Mouse (Mus musculus) intestine, embryonic 14.5 days (tissue): ENCODE data around the gene Mark4. TPM values are rescaled to one million over a fixed set of nuclear protein-coding genes. Genes with fewer than 3 reads are reported as not detected.

Experiments
- ATAC-seq: fragments of 200-750 bp; cut with Nextera tagmentation; replicated peaks from 2 replicates; pipeline ENCODE4 v1.8.0; 2017; ENCODE audit warnings: low read depth, moderate number of reproducible peaks, moderate TSS enrichment, moderate library complexity; ENCODE audit not compliant: low FRiP score, low TSS enrichment
- DNase-seq: peaks from one replicate; pipeline ENCODE4 v3.0.0-alpha.2; 2018; ENCODE audit warnings: low spot score
- H3K27ac ChIP-seq: fragments of 300-500 bp; sonication (generic); 2 replicates; pipeline ENCODE4 v1.5.1; 2014; ENCODE audit warnings: low read depth, mild to moderate bottlenecking, control low read depth
- H3K27me3 ChIP-seq: fragments of 300-500 bp; sonication (generic); replicated peaks from 2 replicates; pipeline ENCODE4 v1.6.1; 2014; ENCODE audit warnings: low read length, control low read depth; ENCODE audit not compliant: control insufficient read depth, insufficient read depth
- H3K36me3 ChIP-seq: fragments of 300-500 bp; sonication (generic); 2 replicates; pipeline ENCODE4 v1.6.1; 2014; ENCODE audit warnings: low read length, control low read depth; ENCODE audit not compliant: control insufficient read depth, insufficient read depth
- H3K4me1 ChIP-seq: fragments of 300-500 bp; sonication (generic); replicated peaks from 2 replicates; pipeline ENCODE4 v1.6.1; 2014; ENCODE audit warnings: low read length, control low read depth, mixed read lengths; ENCODE audit not compliant: control insufficient read depth, insufficient read depth
- H3K4me2 ChIP-seq: fragments of 300-500 bp; sonication (generic); 2 replicates; pipeline ENCODE4 v1.6.1; 2014; ENCODE audit warnings: low read length
- H3K4me3 ChIP-seq: fragments of 300-500 bp; sonication (generic); 2 replicates; pipeline ENCODE4 v1.5.1; 2014; ENCODE audit warnings: low read depth, low read length, control low read depth, mixed read lengths
- H3K9ac ChIP-seq: fragments of 300-500 bp; sonication (generic); 2 replicates; pipeline ENCODE4 v1.6.1; 2014; ENCODE audit warnings: mild to moderate bottlenecking, low read length
- H3K9me3 ChIP-seq: fragments of 300-500 bp; sonication (generic); 2 replicates; pipeline ENCODE4 v1.6.1; 2016; ENCODE audit warnings: low read length, control low read depth; ENCODE audit not compliant: control insufficient read depth
- WGBS: fragments of 180-500 bp; shearing (Covaris S2); extraction: QIAGEN DNeasy Blood & Tissue Kit; methylation state at CpG from one replicate; pipeline ENCODE4 v1.1.7; 2014; 5-methylcytosine and 5-hydroxymethylcytosine counted together
- polyA plus RNA-seq: library from polyadenylated mRNA; unstranded; fragments of >200 nt; fragmentation: Nextera tagmentation; extraction: Ambion mirVana; gene quantifications from 2 replicates; pipeline ENCODE4 v1.2.1, GENCODE M21; 2014

Mark4 gene
- polyA plus RNA-seq, 1 experiment from 2014 or later = 8.5 TPM

DNA sequence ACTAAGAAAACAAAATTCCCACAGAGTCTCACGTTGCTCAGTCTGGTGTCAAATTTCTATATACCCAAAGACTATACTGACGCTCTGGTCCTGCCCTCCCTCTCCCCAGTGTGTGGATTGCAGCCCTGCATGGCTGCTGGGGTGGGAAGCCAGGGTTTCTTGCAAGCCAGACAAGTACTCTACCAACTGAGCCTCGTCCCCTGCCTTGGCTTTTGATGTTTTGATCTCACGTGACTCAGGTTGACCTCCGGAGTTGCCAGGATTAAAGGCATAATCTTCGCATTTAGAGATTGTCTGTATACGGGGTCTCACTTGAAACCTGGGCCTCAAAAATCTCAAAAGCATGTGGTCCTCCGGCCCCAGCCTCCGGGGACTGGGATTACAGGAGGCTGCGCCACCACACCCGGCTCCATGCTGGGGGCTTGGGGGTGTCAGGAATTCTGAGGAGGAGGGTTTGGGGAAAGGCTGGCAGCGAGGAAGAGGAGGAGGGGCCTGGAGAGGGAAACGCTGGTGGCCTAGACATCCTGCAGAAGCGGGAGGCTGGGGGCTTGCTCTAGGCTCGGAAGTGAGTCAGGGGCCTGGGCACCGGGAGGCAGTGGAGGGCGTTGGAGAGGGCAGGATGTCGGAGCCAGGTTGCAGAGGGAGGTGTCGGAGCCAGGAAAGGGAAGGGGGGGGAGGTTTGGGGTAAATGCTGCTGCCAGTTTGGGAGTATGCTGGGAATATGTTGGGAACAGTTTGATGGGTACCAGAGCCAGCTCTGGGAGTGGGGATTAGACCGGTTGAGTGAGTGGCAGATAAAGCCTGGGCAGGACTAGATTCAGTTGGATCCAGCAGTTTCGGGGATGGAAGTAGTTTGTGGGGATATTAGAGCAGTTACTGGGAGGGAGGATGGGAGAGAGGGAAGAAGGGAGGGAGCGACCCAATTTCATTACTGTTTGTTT, 6.0 kb upstream of the Mark4 start:
- peak overlapping the region; percentile 11; the same call in 1 of the 2 replicates for H3K9ac ChIP-seq
- H3K9me3 ChIP-seq = no peaks in the 10 kb centered on the region
- peaks cover 11% of the 10 kb centered on the region for H3K4me1 ChIP-seq
- H3K27me3 ChIP-seq = peaks cover 13% of the 10 kb centered on the region
- peak overlapping the region; percentile 28 for H3K4me2 ChIP-seq
- no peak overlapping the region for H3K27ac ChIP-seq
- no peak overlapping the region for H3K4me3 ChIP-seq
- DNase-seq = no peak
- no peaks in the 10 kb centered on the region for H3K36me3 ChIP-seq
- ATAC-seq = no peak
- WGBS = 9% methylated on average over 22 of the region's 22 CpGs

DNA sequence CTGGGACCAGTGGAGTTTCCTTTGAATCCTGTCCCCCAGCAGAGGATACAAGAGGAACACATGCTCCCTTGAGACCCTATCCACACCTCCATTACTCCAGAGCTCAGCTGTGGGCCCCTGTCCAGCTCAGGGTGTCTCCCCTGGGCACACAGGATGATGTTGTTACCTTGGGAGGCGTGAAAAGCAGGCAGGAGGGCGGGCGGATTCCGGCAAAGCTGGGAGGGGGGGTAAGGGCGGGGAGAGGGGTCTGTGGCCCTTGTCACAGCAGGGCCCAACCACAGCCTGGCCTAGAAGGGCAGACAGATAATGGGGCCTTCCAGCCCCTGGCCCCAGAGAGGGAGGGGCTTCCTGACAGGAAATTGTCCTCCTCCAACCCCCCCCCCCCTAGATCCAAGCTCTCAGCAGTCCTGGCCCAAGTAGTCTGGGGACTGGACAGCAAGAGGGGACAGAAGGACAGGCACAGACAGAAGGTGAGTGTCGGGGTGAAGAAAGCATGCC, 4.3 kb upstream of the Mark4 start, which contains the start of gene Exoc3l2:
Gene Exoc3l2, plus strand, starts transcription at position 448 of the 498 bp plus-strand sequence.
- no peak within 1 kb of the TSS for H3K9ac ChIP-seq
- H3K27ac ChIP-seq = no peak within 1 kb of the TSS
- no peak for DNase-seq
- no peaks in the 10 kb centered on the region for H3K9me3 ChIP-seq
- 0 out of 2 replicates have a peak, but pooled peaks cover 5% of the 10 kb centered on the region for H3K27me3 ChIP-seq
- peaks cover 14% of the 10 kb centered on the region for H3K4me1 ChIP-seq
- 0 out of 2 replicates have a peak within 1 kb of the TSS, but pooled peaks have one; percentile 28 for H3K4me2 ChIP-seq
- WGBS = 37% methylated on average over 6 of the region's 6 CpGs
- H3K36me3 ChIP-seq = no peaks in the 10 kb centered on the region
- no peak within 1 kb of the TSS for H3K4me3 ChIP-seq
- no peak for ATAC-seq

DNA sequence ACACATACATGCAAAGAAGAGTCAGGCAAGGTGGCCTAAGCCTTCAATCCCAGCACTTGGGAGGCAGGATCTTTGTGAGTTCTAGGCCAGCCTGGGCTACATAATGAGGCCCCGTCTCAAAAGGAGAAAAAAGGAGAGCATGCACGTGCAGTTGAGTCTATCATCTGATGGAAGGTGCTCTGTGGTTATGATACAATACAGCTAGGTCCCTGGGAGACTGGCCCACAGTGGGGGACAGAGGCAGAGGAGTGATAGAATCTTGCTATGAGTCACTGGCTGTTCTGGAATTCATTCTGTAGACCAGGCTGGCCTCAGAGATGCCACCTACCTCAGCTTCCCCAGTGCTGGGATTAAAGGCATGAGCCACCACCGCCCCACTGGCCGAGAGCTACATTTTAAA, 3.8 kb upstream of the Mark4 start:
- WGBS = 72% methylated on average over 4 of the region's 4 CpGs
- no peak overlapping the region for H3K27ac ChIP-seq
- DNase-seq (no peak), ATAC-seq (no peak)
- 0 out of 2 replicates have a peak, but pooled peaks cover 5% of the 10 kb centered on the region for H3K27me3 ChIP-seq
- no peaks in the 10 kb centered on the region for H3K9me3 ChIP-seq
- H3K4me1 ChIP-seq = peaks cover 16% of the 10 kb centered on the region
- no peak overlapping the region for H3K4me2 ChIP-seq
- no peak overlapping the region for H3K9ac ChIP-seq
- no peak overlapping the region for H3K4me3 ChIP-seq
- H3K36me3 ChIP-seq = no peaks in the 10 kb centered on the region

DNA sequence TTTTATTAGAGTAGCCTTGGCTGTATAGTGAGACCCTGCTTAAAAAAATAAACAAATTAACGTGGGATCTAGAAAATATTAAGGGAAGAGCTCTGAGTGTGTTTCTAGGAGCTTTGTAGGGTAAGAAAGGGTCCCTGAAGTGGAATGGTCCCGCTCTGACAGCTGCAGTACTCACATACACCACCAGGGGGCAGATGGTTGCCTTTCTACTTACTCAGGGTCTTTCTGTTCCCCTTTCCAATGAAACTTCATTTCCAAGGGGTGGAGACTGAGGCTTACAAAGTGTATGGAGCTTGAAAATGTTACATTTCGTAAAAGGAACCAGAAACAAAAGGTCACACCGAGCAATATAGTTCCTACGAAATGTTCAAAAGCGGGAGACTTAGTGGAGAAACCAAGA, 2.9 kb upstream of the Mark4 start:
- peak; percentile 92 for DNase-seq
- Histone ChIP-seq H3K27ac (no peak overlapping the region), H3K27me3 (no peaks in the 10 kb centered on the region), H3K9ac (no peak overlapping the region), H3K4me1 (peaks cover 25% of the 10 kb centered on the region), H3K36me3 (no peaks in the 10 kb centered on the region), H3K4me2 (no peak overlapping the region), H3K4me3 (no peak overlapping the region), H3K9me3 (no peaks in the 10 kb centered on the region)
- no peak for ATAC-seq
- 16% methylated on average over 6 of the region's 6 CpGs for WGBS

- H3K9me3 ChIP-seq = no peaks in the 10 kb centered on the region
- 0 out of 2 replicates have a peak, but pooled peaks cover 5% of the 10 kb centered on the region for H3K36me3 ChIP-seq
- ATAC-seq (no peak), DNase-seq (no peak)
- no peak overlapping the region for H3K27ac ChIP-seq
- no peaks in the 10 kb centered on the region for H3K27me3 ChIP-seq
- no peak overlapping the region for H3K4me2 ChIP-seq
- H3K4me3 ChIP-seq = no peak overlapping the region
- H3K4me1 ChIP-seq = peaks cover 25% of the 10 kb centered on the region
- 83% methylated on average over 1 of the region's 1 CpGs for WGBS
- no peak overlapping the region for H3K9ac ChIP-seq
These were observed 1.9 kb upstream of the Mark4 start for GRCm38 (mm10) chr7:19460500-19460899.

DNA sequence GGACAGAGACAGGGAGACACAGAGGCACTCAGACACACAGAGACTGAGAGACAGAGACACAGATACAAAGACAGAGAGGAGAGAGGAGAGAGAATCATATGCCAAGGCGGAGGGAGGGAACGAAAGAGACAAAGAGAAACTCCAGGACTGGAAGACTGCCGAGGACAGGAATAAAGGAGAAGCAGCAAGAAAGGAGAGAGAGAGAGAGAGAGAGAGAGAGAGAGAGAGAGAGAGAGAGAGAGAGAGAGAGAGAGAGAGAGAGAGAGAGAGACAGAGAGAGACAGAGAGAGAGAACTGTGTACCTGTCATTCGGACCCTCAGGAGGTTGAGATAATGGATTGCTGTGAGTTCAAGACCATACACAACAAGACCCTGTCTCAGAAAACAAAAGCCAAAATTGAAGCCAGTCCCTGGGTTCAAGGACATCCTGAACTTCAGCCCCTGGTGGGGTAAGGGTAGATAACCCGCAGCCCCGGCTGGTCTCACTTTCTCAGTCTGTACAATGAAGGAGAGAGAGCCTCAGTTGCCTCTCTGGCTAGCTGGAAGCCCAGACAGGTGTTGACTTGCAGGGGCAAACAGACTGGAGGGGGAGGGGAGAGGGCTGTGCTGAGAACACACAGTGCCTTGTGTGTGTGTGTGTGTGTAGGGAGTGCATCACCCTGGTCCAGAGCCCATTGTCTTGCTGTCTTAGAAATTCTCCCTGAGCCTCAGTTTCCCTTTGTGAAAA, 686 bp upstream of the Mark4 start:
- WGBS = 27% methylated on average over 6 of the region's 6 CpGs
- Histone ChIP-seq H3K36me3 (0 out of 2 replicates have a peak, but pooled peaks cover 5% of the 10 kb centered on the region), H3K4me1 (peaks cover 18% of the 10 kb centered on the region), H3K27ac (peak overlapping the region; percentile 65; the same call in 1 of the 2 replicates), H3K27me3 (no peaks in the 10 kb centered on the region), H3K9ac (peak overlapping the region; percentile 44), H3K9me3 (no peaks in the 10 kb centered on the region), H3K4me3 (peak overlapping the region; percentile 91), H3K4me2 (peak overlapping the region; percentile 83)
- peak; percentile 10; the same call in 1 of the 2 replicates for ATAC-seq
- DNase-seq = no peak

- DNase-seq (peak; percentile 86), ATAC-seq (peak; percentile 71)
- H3K36me3 ChIP-seq = 0 out of 2 replicates have a peak, but pooled peaks cover 8% of the 10 kb centered on the region
- peaks cover 14% of the 10 kb centered on the region for H3K4me1 ChIP-seq
- 0% methylated on average over 22 of the region's 31 CpGs for WGBS
- peak overlapping the region; percentile 91 for H3K4me3 ChIP-seq
- peak overlapping the region; percentile 65; the same call in 1 of the 2 replicates for H3K27ac ChIP-seq
- H3K4me2 ChIP-seq = peak overlapping the region; percentile 83
- no peaks in the 10 kb centered on the region for H3K27me3 ChIP-seq
- peak overlapping the region; percentile 44 for H3K9ac ChIP-seq
- H3K9me3 ChIP-seq = no peaks in the 10 kb centered on the region
These were observed 542 bp downstream of the Mark4 start for GRCm38 (mm10) chr7:19458072-19458486.

DNA sequence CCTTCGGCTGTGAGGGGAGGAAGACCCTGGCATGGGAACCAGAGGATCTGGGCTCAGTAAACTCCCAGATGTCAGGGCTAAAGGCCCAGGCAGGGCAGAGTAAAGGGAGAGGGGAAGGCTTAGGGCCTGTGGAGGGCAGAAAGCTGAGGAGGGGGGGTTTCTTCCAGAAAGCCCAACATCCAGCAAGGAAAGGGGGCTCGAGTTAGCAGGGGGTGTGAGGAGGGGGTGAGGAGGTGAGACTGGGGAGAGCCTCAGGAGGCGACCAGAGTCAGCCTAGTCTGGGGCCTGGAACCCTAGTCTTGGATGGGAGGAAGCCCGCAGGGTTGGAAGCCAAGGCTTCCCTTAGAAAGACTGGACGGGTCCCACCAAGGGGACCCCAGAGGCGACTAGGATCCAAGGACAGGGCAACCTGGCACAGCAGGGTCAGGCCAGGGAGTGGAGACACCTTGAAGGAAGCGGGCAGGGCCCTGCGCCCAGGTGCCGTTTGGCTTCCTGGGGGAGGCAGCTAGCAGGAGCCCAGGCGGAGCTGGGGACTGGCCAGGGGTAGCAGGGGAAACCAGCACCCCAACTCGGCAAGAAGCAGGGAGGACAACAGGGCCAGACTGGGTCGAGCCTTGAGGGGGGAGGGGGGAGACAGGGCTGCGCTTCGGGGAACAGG, 1.1 kb downstream of the Mark4 start:
- Histone ChIP-seq H3K4me3 (peak overlapping the region; percentile 91), H3K36me3 (0 out of 2 replicates have a peak, but pooled peaks cover 8% of the 10 kb centered on the region), H3K9me3 (no peaks in the 10 kb centered on the region), H3K4me1 (peaks cover 14% of the 10 kb centered on the region), H3K27me3 (no peaks in the 10 kb centered on the region), H3K27ac (peak overlapping the region; percentile 65; the same call in 1 of the 2 replicates), H3K9ac (peak overlapping the region; percentile 44), H3K4me2 (peak overlapping the region; percentile 83)
- 6% methylated on average over 14 of the region's 14 CpGs for WGBS
- DNase-seq (no peak), ATAC-seq (peak; percentile 12; the same call in 1 of the 2 replicates)
